Mouse (Mus musculus) G1E (cell line): ENCODE measurements at regions not wholly inside any gene's neighbourhood (a gene's known extent, or its start where the extent isn't known, plus 50 kb on each side); places are given as distances from the start of the nearest gene placed in this dataset.

ENCODE experiments used
- CTCF ChIP-seq: IDR thresholded peaks from 2 replicates; pipeline ENCODE4 v1.5.1; 2012; ENCODE audit warnings: low read depth, low read length, inconsistent platforms, mixed read lengths
- GATA1 ChIP-seq: IDR thresholded peaks from 2 replicates; pipeline ENCODE4 v1.6.1; 2012; ENCODE audit warnings: borderline replicate concordance, low read length, inconsistent platforms, mixed read lengths

DNA sequence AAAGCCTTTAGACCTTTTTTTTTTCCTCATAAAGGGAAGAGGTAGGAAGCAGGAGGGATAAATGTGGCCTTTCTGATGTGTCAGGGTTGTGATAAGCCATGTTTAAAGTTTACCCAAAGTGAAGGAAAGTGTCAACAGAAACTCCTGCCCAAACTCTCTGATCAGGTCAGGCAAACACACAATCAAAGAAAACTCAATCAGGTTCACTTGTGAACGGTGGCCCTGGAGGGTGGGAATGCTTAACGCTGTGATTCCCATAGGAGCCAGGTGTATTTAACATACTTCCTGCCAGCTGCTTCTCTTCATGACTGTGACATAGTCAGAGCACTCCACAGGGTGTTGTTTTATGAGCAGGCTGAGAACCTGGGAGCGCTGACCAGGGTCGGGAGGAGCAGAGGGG lies 59.1 kb upstream of the Sox9 start:
- TF ChIP-seq CTCF: no peak
- no peak for TF ChIP-seq GATA1
